Mouse (Mus musculus) stomach, postnatal 0 days (tissue): ENCODE data around the gene Pmf1.

ENCODE experiments used
- CTCF ChIP-seq: IDR thresholded peaks from 2 replicates; pipeline ENCODE4 v1.5.1; 2016; ENCODE audit warnings: antibody characterized with exemption, low read depth, mild to moderate bottlenecking, moderate library complexity
- EP300 ChIP-seq: optimal IDR thresholded peaks from 2 replicates; pipeline ENCODE3; 2016; ENCODE audit warnings: antibody characterized with exemption

- TF ChIP-seq CTCF (no peak), EP300 (no peak)
Measured at GRCm38 (mm10) chr3:88364337-88364736, 45.8 kb downstream of the Pmf1 start, which contains the start of gene Paqr6.
